Mouse (Mus musculus): ENCODE results near the gene Arpc1b.
"Not testable (repeated sequence)": the region's sequence is repeated elsewhere in the genome, so short reads cannot be mapped to it uniquely, and the experiment has no call there.

The Arpc1b gene

GRCm38 (mm10) chr5:145120921-145121320 is 6.9 kb downstream of the Arpc1b start:
- no peaks in the 10 kb centered on the region for H3K27me3 ChIP-seq (ENCODE audit: control insufficient read depth, insufficient read depth, low read length, poor library complexity, severe bottlenecking)
- peaks cover 12% of the 10 kb centered on the region for H3K36me3 ChIP-seq (ENCODE audit: control insufficient read depth, insufficient read depth, low read length, poor library complexity, severe bottlenecking)
- no peak for DNase-seq (ENCODE audit: low read depth, low spot score)

DNA sequence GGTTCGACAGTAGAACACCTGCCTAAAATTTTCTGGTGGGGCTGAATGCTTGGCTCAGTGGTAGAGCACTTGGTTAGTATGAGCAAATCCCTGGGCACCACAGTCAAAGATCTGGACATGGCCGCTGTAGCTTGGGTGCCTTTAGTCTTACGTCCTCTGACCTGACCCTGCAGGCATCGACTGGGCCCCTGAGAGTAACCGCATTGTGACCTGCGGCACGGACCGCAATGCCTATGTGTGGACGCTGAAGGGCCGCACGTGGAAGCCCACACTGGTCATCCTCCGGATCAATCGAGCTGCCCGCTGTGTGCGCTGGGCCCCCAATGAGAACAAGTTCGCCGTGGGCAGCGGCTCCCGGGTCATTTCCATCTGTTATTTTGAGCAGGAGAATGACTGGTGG is 9.4 kb downstream of the Arpc1b start:
- Histone ChIP-seq H3K36me3 (ENCODE audit: control insufficient read depth, insufficient read depth, low read length, poor library complexity, severe bottlenecking) (peaks cover 22% of the 10 kb centered on the region), H3K27me3 (ENCODE audit: control insufficient read depth, insufficient read depth, low read length, poor library complexity, severe bottlenecking) (no peaks in the 10 kb centered on the region)
- DNase-seq (ENCODE audit: low read depth, low spot score): no peak

DNA sequence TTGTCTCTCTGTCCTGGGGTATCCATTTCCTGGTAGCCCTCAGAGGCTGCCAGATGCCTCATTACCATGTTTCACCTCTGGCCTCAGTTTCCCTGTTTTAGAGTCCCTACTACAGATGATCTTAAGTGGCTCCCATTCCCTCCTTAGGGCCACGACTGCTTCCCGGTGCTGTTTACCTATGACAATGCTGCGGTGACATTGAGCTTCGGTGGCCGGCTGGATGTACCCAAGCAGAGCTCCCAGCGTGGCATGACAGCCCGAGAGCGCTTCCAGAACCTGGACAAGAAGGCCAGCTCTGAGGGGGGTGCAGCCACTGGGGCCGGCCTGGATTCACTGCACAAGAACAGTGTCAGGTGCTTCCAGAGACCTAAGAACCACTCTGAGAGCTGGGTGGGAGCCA is 12.6 kb downstream of the Arpc1b start:
- H3K36me3 ChIP-seq (ENCODE audit: control insufficient read depth, insufficient read depth, low read length, poor library complexity, severe bottlenecking): peaks cover 31% of the 10 kb centered on the region
- no peak for DNase-seq (ENCODE audit: low read depth, low spot score)
- H3K27me3 ChIP-seq (ENCODE audit: control insufficient read depth, insufficient read depth, low read length, poor library complexity, severe bottlenecking): no peaks in the 10 kb centered on the region

DNA sequence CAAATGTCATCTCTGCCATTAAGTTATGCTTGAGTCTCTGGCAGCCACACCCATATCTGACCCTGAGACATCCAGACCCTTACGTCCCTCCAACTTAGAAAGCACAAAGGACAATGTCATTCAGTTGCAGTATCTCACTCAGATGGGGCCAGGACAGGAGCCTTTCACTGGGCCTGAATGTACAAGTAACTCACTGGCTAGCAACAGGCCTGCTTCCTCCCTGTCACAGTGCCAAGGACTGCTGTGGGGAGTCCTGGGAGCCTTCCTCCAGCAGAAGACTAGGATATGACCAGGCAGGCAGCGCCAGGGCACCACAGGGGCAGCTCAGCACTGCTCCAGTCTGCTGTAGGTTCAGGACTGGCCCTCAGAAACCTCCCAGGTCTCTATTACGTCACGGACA is 15.1 kb downstream of the Arpc1b start:
- Histone ChIP-seq H3K36me3 (ENCODE audit: control insufficient read depth, insufficient read depth, low read length, poor library complexity, severe bottlenecking) (peaks cover 32% of the 10 kb centered on the region), H3K27me3 (ENCODE audit: control insufficient read depth, insufficient read depth, low read length, poor library complexity, severe bottlenecking) (no peaks in the 10 kb centered on the region)
- no peak for DNase-seq (ENCODE audit: low read depth, low spot score)

GRCm38 (mm10) chr5:145129773-145130172 is 15.8 kb downstream of the Arpc1b start:
- peaks cover 32% of the 10 kb centered on the region for H3K36me3 ChIP-seq (ENCODE audit: control insufficient read depth, insufficient read depth, low read length, poor library complexity, severe bottlenecking)
- DNase-seq (ENCODE audit: low read depth, low spot score); H3K27me3 ChIP-seq (ENCODE audit: control insufficient read depth, insufficient read depth, low read length, poor library complexity, severe bottlenecking): not testable (repeated sequence)

GRCm38 (mm10) chr5:145130191-145130590 is 16.2 kb downstream of the Arpc1b start:
- Histone ChIP-seq H3K27me3 (ENCODE audit: control insufficient read depth, insufficient read depth, low read length, poor library complexity, severe bottlenecking) (no peaks in the 10 kb centered on the region), H3K36me3 (ENCODE audit: control insufficient read depth, insufficient read depth, low read length, poor library complexity, severe bottlenecking) (peaks cover 30% of the 10 kb centered on the region)
- DNase-seq (ENCODE audit: low read depth, low spot score): no peak

GRCm38 (mm10) chr5:145130995-145131394 is 17.0 kb downstream of the Arpc1b start:
- no peak for DNase-seq (ENCODE audit: low read depth, low spot score)
- Histone ChIP-seq H3K27me3 (ENCODE audit: control insufficient read depth, insufficient read depth, low read length, poor library complexity, severe bottlenecking) (no peaks in the 10 kb centered on the region), H3K36me3 (ENCODE audit: control insufficient read depth, insufficient read depth, low read length, poor library complexity, severe bottlenecking) (peaks cover 26% of the 10 kb centered on the region)

- not testable (repeated sequence) for DNase-seq (ENCODE audit: low read depth, low spot score); H3K27me3 ChIP-seq (ENCODE audit: control insufficient read depth, insufficient read depth, low read length, poor library complexity, severe bottlenecking)
- H3K36me3 ChIP-seq (ENCODE audit: control insufficient read depth, insufficient read depth, low read length, poor library complexity, severe bottlenecking): peaks cover 16% of the 10 kb centered on the region
These were observed 19.3 kb downstream of the Arpc1b start for GRCm38 (mm10) chr5:145133275-145133674.

- DNase-seq (ENCODE audit: low read depth, low spot score): no peak
- peaks cover 5% of the 10 kb centered on the region for H3K36me3 ChIP-seq (ENCODE audit: control insufficient read depth, insufficient read depth, low read length, poor library complexity, severe bottlenecking)
- no peaks in the 10 kb centered on the region for H3K27me3 ChIP-seq (ENCODE audit: control insufficient read depth, insufficient read depth, low read length, poor library complexity, severe bottlenecking)
These were observed 24.8 kb downstream of the Arpc1b start for GRCm38 (mm10) chr5:145138836-145139235.

GRCm38 (mm10) chr5:145139571-145140519 is 25.8 kb downstream of the Arpc1b start, which contains the start of the genes Pdap1 and Bud31:
Gene Pdap1 (minus strand): TSS chr5:145140238.
Gene Bud31 (plus strand): TSS chr5:145140362.
- Histone ChIP-seq H3K27me3 (ENCODE audit: control insufficient read depth, insufficient read depth, low read length, poor library complexity, severe bottlenecking) (no peaks in the 10 kb centered on the region), H3K36me3 (ENCODE audit: control insufficient read depth, insufficient read depth, low read length, poor library complexity, severe bottlenecking) (peaks cover 6% of the 10 kb centered on the region; the same call in 1 of the 2 replicates)
- DNase-seq (ENCODE audit: low read depth, low spot score): peak; percentile 95

DNA sequence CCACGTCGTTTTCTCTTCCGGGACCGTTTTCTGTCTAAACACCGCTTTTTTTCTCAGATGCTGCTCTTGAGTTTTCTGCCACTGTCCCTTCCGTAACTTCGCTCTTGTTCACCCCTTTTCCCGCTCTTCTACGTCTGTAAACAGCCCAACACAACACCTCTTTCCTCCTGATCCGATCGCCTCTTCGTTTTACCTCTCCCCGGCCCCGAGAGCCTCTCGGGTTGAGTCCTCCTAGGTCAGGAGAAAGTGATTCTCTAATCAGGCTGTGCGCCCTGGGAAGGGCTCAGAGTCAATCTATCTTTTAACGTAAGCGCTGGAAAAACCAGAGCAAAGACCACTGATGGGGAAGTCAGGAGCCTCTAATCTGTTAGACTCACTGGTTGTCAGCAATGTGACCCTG is 26.6 kb downstream of the Arpc1b start:
- Histone ChIP-seq H3K36me3 (ENCODE audit: control insufficient read depth, insufficient read depth, low read length, poor library complexity, severe bottlenecking) (peaks cover 14% of the 10 kb centered on the region; the same call in 1 of the 2 replicates), H3K27me3 (ENCODE audit: control insufficient read depth, insufficient read depth, low read length, poor library complexity, severe bottlenecking) (no peaks in the 10 kb centered on the region)
- DNase-seq (ENCODE audit: low read depth, low spot score): no peak

DNA sequence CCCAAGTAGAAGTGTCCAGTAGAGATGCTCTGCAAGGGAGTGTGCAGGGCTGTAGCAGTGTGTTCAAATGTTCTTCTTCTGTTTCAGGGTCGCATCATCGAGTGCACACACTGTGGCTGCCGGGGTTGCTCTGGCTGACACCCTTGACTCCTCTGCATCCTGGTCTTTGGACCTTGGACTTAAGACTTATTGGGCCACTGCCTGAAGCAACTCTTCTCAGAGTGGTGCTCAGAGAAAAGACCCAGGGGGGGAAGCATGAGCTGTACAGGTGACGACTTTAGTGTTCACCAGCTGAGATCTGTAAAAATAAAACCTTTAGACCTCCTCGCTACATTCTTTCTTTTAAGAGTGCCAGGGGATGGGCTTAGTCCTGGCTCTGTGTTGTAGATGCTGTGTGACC is 33.7 kb downstream of the Arpc1b start:
- DNase-seq (ENCODE audit: low read depth, low spot score): no peak
- Histone ChIP-seq H3K27me3 (ENCODE audit: control insufficient read depth, insufficient read depth, low read length, poor library complexity, severe bottlenecking) (no peaks in the 10 kb centered on the region), H3K36me3 (ENCODE audit: control insufficient read depth, insufficient read depth, low read length, poor library complexity, severe bottlenecking) (peaks cover 33% of the 10 kb centered on the region)

- Histone ChIP-seq H3K27me3 (ENCODE audit: control insufficient read depth, insufficient read depth, low read length, poor library complexity, severe bottlenecking) (no peaks in the 10 kb centered on the region), H3K36me3 (ENCODE audit: control insufficient read depth, insufficient read depth, low read length, poor library complexity, severe bottlenecking) (peaks cover 30% of the 10 kb centered on the region)
- no peak for DNase-seq (ENCODE audit: low read depth, low spot score)
These were observed 35.3 kb downstream of the Arpc1b start for GRCm38 (mm10) chr5:145149294-145149693.

DNA sequence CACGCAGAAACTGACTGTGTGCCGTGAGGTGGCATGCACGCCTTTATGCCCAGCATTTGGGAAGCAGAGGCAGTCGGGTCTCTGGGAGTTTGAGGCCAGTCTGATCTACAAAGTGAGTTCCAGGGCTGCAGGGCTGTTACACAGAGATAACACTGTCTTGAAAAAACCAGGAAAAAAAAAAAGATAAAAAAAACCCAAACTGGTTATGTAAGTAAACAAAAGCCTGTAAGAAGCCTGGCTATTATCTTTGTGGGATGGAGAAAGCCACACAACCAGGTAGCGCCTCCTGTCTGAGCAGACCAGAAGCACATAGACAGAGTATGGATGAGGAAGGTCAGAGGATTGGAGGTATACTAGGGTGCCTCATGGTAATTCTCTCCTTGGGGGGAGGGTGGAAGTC is 38.7 kb downstream of the Arpc1b start:
- no peaks in the 10 kb centered on the region for H3K27me3 ChIP-seq (ENCODE audit: control insufficient read depth, insufficient read depth, low read length, poor library complexity, severe bottlenecking)
- no peak for DNase-seq (ENCODE audit: low read depth, low spot score)
- H3K36me3 ChIP-seq (ENCODE audit: control insufficient read depth, insufficient read depth, low read length, poor library complexity, severe bottlenecking): peaks cover 23% of the 10 kb centered on the region

DNA sequence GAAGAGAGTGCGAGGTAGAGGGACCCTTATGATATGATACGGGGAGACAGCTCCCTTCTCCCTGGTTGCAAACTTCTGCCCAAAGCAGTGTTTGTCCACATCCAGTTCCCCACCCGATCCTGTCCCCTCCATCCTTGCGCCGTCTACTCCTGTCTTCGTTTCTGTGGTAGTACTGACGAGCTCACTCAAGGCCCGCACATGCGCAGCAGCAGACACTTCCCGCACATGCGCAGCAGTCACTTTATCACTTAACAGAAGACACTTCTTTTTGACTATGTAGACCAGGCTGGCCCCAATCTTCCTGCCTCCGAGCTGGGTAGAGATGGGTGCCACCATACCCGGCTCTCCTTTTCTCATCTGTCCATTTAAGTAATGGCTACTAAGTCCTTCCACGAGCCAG is 47.3 kb downstream of the Arpc1b start:
- Histone ChIP-seq H3K27me3 (ENCODE audit: control insufficient read depth, insufficient read depth, low read length, poor library complexity, severe bottlenecking) (no peaks in the 10 kb centered on the region), H3K36me3 (ENCODE audit: control insufficient read depth, insufficient read depth, low read length, poor library complexity, severe bottlenecking) (peaks cover 4% of the 10 kb centered on the region)
- DNase-seq (ENCODE audit: low read depth, low spot score): no peak

Measured in splenic B cell, adult 2 months (primary cell).